Mouse (Mus musculus): ENCODE measurements around the gene Tmem200a. TPM values are rescaled to one million over a fixed set of nuclear protein-coding genes. Genes with fewer than 3 reads are reported as not detected.

The Tmem200a gene
- total RNA-seq, 2 experiments from 2014 or later, result not detected

DNA sequence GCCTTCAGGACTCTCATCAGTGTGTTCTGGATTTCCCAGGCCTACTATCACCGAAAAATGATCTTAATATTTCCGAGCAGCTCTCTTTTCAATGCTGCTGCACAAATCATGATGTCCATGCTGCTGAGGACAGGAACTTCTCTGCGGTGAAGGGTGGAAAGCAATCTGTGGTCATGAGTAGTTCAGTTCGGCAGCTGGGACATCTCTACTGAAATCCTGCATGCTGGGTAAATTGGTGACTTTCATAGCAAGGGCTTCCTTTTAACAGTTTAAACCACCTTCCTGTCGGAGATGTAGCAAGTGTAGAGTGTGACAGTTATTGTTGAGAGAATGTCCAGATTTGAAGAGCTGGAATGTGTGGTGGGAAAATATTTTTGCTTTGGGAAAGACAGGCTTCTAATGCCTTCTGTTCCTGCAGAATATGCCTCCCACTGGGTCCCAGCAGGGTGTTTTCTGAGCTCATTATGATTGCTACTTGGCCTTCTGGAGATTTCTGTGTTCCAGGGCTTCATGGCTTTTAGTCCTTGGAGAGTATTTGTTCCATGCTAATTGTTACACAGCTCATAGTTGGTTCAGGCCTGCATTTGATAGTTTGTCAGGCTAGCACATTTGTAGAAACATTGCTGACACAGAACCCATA, 79.4 kb downstream of the Tmem200a start:
- no peak for ATAC-seq (replicated peaks; ENCODE audit: low FRiP score, low TSS enrichment, poor library complexity, severe bottlenecking)

DNA sequence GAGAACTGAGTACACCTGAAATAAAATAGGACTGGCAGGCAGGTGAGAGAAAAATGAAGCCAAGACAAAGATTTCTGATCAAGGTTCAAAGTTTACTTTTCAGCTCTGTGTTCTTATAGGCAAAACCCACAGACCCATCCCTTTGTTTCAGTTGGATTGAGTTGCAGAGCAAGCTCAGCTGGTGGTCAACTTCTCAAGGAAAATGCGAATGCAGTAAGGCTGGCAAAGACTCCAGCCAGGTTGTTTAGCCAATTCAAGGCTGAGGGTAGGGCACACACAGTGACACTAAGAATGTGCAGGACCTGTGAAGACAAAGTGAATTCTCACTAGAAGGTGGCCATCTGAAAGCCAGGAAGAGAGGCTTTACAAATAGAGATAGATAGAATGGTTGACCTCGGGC, 94.8 kb downstream of the Tmem200a start:
- ATAC-seq (replicated peaks; ENCODE audit: low FRiP score, low TSS enrichment, poor library complexity, severe bottlenecking), result no peak

DNA sequence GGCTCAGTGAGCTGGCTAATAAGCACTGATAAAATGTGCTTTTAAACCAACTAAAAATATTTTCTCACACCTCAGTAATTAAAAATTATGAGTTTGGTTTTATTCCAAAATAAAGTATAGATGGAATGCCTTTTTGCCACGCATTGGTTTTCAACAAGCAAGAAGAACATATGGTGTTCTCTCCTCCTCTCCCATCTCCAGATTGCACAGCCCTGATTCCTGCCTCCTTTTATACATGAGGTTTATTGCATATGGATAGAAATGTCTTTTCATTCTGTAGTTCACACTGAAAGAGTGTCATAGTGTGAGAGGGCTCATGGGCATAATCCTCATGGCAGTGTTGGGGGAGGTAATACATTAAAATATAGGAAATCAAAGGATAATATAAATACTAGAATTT, 96.2 kb downstream of the Tmem200a start:
- no peak for ATAC-seq (replicated peaks; ENCODE audit: low FRiP score, low TSS enrichment, poor library complexity, severe bottlenecking)

DNA sequence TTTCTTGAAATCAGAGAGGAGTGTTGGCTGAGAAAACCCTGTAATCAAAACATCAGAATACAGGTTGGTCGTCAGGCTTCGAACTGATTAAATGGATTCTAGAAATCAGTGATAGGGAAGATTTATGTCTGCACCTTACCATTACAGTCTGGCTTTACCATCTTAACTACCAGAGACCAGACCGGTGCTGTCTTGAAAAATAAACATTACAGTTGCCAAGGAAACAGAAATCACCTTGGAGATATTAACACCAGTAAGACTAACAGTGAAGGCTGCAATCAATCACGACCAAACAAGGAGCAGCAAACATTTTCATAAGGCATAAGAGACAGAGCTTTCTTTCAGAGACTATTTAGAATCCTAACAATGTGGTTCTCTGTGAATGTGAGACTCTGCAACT, 116.0 kb downstream of the Tmem200a start:
- ATAC-seq (replicated peaks; ENCODE audit: low FRiP score, low TSS enrichment, poor library complexity, severe bottlenecking), result no peak

DNA sequence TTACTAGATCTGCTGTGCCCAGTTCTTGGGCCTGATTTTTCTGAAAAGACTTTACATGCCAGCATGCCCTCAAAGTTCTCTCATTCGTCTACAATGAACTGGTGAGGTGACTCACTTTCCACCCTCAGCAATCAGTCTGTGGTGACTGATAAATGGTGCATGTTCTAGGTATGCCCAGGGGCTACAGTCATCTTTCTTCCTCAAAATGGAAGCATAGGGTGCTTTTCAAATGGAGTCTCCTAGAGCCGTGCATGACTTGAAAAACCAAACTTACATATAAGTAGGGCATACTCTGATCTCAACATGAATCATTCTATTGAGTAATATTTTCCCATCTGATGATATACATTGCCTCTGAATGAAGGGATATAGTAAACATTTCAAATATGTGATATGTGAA, 117.8 kb downstream of the Tmem200a start:
- no peak for ATAC-seq (replicated peaks; ENCODE audit: low FRiP score, low TSS enrichment, poor library complexity, severe bottlenecking)

DNA sequence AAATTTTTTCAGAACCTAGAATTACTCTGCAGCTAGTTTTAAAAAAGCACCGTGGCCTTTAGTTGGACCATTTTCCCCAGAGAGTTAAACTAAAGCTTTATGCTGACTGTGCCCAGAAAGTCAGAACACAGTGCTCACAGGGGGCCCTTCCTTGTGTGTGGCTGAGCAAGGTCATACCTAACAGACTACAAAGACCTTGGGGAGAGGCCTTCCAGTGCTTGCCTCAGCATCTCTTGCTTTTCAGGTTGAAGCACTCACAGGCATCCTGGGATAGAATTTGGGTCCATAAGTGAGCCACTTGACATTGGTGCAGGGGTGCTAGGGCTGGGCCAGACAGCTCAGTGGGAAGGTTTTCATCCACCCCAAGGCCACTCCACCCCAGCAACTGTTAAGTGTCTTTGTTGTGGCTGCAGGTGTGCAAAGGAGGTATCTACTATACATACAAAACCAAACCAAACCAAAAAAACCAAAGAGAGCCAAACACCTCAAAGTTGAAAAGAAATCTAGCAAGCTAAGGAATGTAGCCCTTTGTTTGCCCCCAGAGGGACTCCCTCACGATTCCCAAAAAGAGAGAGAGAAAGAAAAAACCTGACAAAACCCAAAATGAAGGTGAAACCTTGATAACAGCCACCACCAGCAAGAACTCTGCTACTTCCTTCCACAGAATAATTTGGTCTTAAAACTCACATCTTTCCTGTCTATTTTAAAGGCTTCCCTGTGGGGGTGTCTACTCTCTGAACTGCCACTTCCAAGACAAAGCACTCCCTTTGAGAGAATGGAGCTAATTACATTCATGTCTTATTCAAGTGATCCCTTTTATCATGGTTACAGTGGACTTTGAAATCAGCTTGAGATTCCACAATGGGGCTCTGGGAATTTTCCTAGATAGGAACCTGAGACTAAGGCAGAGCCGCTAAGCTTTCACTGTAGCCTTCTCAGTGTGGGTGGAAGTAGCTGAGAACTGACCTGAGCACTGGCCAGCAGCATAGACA, 119.8 kb downstream of the Tmem200a start:
- ATAC-seq (replicated peaks; ENCODE audit: low FRiP score, low TSS enrichment, poor library complexity, severe bottlenecking), result no peak

DNA sequence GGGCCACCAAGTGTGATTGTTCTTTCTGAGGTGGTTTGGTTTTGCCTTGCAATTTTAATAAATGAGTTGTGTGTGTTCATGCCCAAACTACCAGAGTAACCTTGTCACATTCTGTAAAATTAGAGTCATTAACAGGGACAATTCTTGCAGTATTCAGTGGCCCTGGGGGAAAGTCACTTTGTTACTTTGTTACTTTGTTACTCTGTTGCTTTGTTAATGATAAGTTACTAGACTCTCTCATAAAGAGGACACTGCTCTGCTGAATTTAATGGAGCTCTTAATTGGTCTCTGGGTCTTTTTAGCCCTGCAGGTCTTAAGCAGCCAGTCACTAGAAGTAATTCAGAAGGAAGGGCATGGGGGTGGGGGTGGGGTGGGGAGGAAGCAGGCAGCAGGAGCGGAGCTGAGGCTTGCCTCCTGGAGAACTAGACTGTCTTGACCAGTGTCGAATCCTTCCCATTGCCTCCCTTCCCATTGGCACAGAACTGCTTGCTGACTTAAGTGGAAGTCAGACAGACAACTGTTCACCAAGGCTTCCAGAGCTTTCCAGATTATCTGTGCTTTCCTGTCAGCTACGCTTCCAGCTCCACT, 124.1 kb downstream of the Tmem200a start:
- ATAC-seq (replicated peaks; ENCODE audit: low FRiP score, low TSS enrichment, poor library complexity, severe bottlenecking), result no peak

DNA sequence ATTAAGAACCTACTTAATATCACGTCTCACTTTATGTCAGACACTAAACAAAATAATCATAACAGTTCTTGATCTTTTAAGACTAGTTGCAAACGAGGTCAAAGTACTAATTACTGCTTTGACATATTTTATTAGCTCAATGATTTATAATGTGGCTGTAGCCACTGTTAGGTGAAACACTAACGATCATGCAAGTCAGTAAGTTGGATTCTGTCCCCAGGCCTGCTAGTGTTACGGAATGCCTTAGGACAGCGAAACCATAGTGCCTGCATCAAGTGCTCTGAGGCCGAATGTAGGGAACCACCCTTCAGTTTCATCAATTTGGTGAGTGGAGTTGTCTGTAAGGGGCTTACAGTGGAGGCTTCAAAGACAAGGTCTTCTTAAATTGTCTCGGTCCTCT, 126.0 kb downstream of the Tmem200a start:
- ATAC-seq (replicated peaks; ENCODE audit: low FRiP score, low TSS enrichment, poor library complexity, severe bottlenecking), result no peak

DNA sequence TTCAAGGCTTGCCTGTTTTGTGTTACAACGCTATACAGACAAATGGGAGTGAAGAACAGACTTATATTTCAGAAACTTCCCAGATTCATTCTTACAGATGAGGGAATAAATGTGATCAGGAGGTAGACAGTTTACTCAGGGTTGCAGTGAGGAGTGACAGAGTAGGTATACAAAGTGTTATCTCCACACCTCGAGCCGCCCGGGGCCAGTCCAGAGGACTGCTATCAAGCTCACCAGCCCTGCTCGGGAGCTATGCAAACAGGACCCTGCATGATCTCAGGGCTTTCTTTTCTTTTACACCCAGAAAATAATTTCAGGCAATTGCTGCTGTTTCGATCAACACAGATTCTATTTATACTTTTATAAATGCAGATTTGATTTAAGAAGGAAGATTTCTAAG, 126.7 kb downstream of the Tmem200a start:
- no peak for ATAC-seq (replicated peaks; ENCODE audit: low FRiP score, low TSS enrichment, poor library complexity, severe bottlenecking)

DNA sequence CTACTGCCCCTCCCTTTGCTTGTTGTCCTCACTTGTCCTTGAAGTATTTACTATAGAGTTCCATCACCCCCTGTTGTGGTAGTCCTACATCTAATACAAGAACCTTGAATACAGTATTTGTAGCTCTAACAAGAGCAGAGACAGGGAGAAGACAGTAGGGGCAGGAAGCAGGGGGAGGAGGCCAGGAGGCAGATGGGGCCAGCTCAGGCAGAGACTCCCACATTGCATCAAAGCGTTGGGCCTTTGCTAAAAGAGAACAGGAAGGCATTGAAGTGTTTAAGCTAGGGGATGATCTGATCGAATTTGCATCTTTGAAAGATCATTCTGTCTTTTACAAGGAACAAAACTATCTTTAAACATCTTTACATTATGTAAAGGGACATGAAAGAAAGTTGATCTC, 133.0 kb downstream of the Tmem200a start:
- ATAC-seq (replicated peaks; ENCODE audit: low FRiP score, low TSS enrichment, poor library complexity, severe bottlenecking), result no peak

DNA sequence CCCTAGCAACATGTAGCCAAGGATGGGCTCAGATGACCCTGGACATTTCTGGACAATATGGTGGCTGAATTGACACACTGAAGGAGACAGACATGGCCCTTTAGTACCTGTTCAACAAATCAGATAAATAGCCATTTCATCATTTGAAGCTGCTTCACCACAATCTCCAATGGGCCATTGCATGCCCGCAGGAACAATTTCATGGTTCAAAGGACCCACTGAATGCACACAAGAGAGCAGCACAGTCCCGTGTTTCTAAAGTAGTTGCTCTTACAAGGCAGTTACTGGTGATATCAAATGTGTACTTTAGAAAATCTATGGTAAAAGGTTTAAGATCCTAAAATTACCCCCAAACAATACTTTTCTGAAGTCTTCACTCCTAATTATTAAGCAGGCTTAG, 134.2 kb downstream of the Tmem200a start:
- ATAC-seq (replicated peaks; ENCODE audit: low FRiP score, low TSS enrichment, poor library complexity, severe bottlenecking), result no peak

DNA sequence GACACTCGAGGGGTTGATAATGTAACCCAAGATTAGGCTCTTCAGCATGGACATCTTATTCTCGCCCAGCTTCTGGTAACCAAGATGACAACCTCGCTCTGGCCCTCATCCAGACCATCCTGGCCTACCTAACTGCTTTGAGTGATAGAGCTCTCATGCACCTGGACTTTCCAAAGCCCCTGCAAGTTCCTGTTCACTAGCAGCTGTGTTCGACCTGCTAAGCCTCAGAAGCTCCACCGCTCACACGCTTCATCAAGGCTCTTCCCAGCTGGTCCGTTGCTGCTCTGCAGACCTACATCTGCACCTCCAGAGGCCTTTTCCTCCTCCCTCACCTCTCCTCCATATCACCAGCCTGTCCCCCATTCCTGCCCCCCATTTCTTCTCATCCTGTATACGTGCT, 147.1 kb downstream of the Tmem200a start:
- no peak for ATAC-seq (replicated peaks; ENCODE audit: low FRiP score, low TSS enrichment, poor library complexity, severe bottlenecking)

DNA sequence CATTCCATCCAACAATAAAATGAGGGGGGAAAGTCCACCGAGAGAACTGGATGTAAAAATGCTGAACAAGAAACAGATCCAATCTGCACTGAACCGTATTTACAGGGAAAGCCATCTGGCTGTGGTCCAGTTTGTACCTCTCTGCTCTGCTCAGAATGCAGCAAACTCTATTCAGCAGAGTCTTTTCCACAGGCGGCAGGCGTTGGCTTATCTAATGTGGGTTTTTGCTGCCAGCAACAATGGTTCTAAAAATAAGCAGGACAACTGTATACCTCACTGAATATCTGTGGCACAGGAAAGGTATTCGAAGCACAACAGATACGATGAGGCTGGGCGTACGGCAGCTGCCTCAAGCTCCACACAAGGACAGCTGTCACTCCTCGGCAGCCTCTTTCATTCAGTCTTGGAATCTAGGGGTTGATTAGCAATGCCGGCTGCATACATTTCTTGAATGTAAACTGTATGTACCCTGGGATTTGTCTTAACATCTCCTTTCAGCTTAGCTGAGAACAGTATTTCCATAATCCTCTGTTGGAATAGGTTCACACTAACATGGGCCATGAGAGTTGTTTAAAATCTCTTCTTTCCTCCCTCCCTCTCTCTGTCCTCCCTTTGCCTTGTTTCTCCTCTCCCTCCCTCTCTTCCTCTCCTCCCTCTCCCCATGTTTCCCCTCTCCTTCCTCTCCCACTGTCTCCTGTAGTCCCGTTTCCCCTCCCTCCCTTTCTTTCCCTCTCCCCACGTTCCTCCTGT, 149.3 kb downstream of the Tmem200a start:
- ATAC-seq (replicated peaks; ENCODE audit: low FRiP score, low TSS enrichment, poor library complexity, severe bottlenecking), result no peak

DNA sequence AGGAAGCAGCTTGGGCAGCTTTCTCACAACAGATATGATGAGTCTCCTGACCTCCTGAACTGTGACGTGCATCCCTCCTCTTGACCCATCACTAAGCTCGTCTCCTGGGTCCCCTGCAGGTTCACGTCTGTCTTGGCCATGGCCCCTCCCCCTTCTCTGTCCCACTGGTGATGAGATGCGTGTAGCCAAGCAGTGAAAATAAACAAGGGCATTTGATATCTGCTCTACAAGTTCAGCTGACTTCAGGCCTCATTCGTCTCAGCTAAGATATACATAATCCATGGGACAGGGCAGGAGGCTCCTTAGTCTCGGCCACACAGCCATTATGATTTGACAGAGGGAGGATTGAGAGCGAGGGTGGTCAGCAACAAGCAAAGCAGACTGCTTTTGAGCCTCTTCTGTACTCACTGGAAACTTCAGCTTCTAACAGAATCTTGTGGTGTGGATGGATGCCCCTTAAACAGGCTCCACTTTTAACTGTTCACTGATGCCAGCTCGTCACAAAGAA, 149.9 kb downstream of the Tmem200a start:
- no peak for ATAC-seq (replicated peaks; ENCODE audit: low FRiP score, low TSS enrichment, poor library complexity, severe bottlenecking)

DNA sequence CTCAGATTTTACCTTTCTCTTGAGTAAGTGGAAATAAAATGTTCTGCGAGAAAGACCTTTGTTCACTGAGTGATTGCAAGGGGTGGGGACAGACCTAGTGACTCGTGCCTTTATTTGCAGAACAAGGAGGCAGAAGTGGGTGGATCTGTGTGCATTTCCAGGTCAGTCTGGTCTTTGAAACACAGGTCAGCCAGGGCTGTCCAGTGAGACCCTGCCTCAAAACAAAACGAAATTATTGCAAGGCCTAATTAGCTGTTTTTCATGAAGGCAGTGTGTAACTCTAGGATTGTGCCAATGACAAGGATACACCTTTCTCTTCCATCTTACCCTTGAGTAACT, 150.4 kb downstream of the Tmem200a start:
- no peak for ATAC-seq (replicated peaks; ENCODE audit: low FRiP score, low TSS enrichment, poor library complexity, severe bottlenecking)

DNA sequence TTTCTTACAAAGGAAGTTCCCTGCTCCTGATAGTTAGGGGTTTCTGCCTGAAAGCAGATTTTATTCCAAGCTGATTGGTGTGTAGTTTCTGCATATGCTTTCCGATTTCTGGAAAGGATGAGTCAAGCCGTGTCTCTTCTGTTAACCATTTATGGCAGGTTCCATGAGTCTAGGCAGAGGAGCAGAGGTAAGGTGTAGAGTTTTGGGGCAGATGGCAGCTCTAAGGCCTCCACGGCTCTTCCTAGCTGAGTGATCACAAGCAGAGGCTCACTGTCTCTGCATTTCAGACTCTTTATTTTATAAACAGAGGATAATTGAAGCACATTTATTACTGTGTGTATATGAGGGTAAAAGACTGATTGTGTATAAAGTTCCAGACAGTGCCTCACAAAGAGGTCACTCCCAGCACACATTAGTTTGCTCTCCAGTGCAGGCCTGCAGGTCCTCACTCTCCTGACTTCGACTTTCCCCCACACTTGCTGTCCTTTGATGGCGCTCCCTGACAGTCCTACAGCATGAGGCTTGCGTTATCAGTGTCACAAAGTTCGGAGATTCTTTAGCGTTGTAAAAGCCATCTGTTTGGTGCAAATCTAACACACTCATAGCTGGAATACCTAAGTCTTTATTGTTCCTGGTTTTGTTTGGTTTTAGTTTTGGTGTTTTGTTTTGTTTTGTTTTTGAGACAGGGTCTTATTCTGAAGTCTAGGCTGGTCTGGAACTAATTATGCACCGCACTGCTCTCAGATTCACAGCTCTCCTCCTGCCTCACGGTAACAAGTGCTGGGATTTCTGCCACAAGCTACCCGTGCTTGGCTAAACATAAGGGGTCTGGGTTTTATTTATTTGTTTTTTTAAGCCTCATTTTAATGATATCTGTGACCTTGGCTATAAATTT, 151.1 kb downstream of the Tmem200a start:
- no peak for ATAC-seq (replicated peaks; ENCODE audit: low FRiP score, low TSS enrichment, poor library complexity, severe bottlenecking)

DNA sequence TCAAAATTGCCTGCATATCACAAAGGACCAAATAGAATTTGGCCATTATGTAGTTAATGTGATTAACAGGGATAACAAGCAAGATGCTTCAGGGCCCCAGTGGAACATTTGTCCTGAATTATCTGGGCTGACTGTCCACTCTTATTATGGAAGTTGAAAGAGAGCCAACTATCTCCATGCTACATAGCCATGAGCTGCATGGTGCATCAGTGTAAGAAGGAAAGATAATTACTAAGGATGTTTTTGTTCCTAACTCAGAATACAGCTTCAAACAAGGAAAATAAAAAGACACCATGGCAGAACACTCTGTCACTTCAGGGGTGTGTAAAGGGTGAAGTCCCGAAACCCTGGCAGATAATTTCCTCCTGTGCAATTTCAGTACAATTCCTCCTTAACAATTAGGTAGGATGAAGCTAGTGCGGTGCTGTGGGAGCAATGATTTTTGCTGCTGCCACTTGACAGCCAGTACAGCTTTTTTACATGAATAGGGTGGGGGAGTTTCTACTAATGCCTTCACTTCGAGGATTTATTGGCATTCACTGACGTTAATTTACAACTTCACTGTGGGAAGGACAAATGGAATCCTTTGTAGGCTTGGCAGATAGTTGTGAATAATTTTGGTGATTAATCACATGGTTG, 158.1 kb downstream of the Tmem200a start:
- ATAC-seq (replicated peaks; ENCODE audit: low FRiP score, low TSS enrichment, poor library complexity, severe bottlenecking), result no peak

DNA sequence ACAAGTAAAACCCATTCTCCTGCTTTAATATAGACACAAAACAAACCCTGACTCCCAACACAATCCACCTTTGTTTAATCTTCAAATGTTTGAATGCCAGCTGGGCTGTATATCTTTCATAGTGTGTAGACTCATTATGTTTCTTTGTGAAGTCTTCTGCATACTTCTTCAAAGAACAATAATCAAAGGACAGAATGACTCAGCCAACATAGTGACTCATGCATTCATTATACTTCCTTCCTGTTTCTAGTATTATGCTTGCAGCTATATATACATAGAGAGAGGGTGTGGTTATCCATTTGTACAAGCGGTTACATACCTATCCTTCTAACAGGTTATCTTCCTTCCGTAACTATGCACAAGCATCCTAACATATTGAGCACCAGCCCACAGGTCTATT, 160.7 kb downstream of the Tmem200a start:
- ATAC-seq (replicated peaks; ENCODE audit: low FRiP score, low TSS enrichment, poor library complexity, severe bottlenecking), result no peak

All from megakaryocyte-erythroid progenitor cell, adult 5-6 weeks (primary cell).